Comparison of ENCODE assay signal across 11 mouse cellular contexts in the genomic region with DNA sequence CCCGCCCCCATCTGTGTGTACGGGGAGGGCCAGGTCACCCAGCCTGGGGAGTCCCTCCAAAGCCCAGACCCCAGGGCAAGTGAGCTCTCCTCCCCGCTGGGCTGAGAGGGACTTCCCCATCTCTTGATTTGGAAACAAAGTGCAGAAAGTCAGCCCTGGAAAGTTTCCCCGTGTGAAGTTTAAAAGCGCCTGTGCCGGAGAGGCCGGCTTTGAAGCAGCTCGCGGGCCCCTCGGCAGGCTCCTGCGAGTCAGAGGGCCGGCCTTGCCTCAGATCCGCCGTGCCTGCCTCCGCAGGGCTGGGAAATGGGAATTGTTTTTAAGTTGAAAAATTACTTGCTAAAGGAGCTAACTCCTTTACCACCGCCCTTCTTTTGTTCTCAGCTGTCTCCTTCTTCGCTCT. TPM values are rescaled to one million over a fixed set of nuclear protein-coding genes. Genes with fewer than 3 reads are reported as not detected.
DNase-seq lines count a peak whose midpoint lies in the region; ATAC-seq lines count a peak whose summit lies in the region.
"Had no signal": no experiment of that assay in that cellular context is flagged by ENCODE, and none has a peak within 500 bp of the region (broad histone marks: within the 10 kb centered on the region; RNA-seq: fewer than 3 reads in every experiment).

No protein-coding gene starts in this region.

- WGBS in kidney, embryonic 16.5 days = 2% methylated on average over 17 of the region's 17 CpGs
- under 1% methylated on average over 17 of the region's 17 CpGs for WGBS in hindbrain, embryonic 11.5 days
- 2% methylated on average over 17 of the region's 17 CpGs for WGBS in midbrain, embryonic 14.5 days
- 5% methylated on average over 17 of the region's 17 CpGs for WGBS in liver, embryonic 12.5 days (ENCODE audit: insufficient replicate concordance)

- H3K9me3 ChIP-seq in kidney, embryonic 16.5 days (ENCODE audit: low read length) = no peaks in the 10 kb centered on the region
- no peaks in the 10 kb centered on the region for H3K9me3 ChIP-seq in hindbrain, embryonic 11.5 days (ENCODE audit: control insufficient read depth, low read length)
- H3K9me3 ChIP-seq in midbrain, embryonic 14.5 days (ENCODE audit: control insufficient read depth, low read length) = no peaks in the 10 kb centered on the region
- no peaks in the 10 kb centered on the region for H3K9me3 ChIP-seq in liver, embryonic 12.5 days (replicated peaks)
- H3K9me3 ChIP-seq: G1E; liver, embryonic 13.5 days had no signal

- DNase-seq in kidney, postnatal 14 days = no peak
- peak; percentile 67 for DNase-seq in embryo, embryonic 10.5 days (ENCODE audit: low spot score)
- DNase-seq in hindbrain, embryonic 11.5 days (ENCODE audit: low spot score) = peak; percentile 51
- DNase-seq in midbrain, embryonic 14.5 days = peak; percentile 58
- no peak for DNase-seq in gastrocnemius, postnatal 14 days
- no peak for DNase-seq in cerebellum, adult 18-20 months
- DNase-seq: liver, embryonic 13.5 days had no signal

- peaks cover 15% of the 10 kb centered on the region for H3K4me1 ChIP-seq in kidney, embryonic 16.5 days (ENCODE audit: insufficient read depth, low read length)
- peaks cover 7% of the 10 kb centered on the region for H3K4me1 ChIP-seq in hindbrain, embryonic 11.5 days (replicated peaks; ENCODE audit: control insufficient read depth, insufficient read depth, low read length)
- peaks cover 16% of the 10 kb centered on the region; the same call in 1 of the 2 replicates for H3K4me1 ChIP-seq in midbrain, embryonic 14.5 days (ENCODE audit: control insufficient read depth, insufficient read depth, low read length)
- peaks cover 9% of the 10 kb centered on the region for H3K4me1 ChIP-seq in liver, embryonic 12.5 days

- ATAC-seq in kidney, embryonic 16.5 days (ENCODE audit: low FRiP score, low TSS enrichment) = no peak
- no peak for ATAC-seq in hindbrain, embryonic 11.5 days (ENCODE audit: low FRiP score)
- no peak for ATAC-seq in midbrain, embryonic 14.5 days (ENCODE audit: low FRiP score, low TSS enrichment)
- no peak for ATAC-seq in liver, embryonic 12.5 days

- intact Hi-C loops in gastrocnemius, postnatal 14 days (cut with DNase I; ENCODE audit: low total_unique reads) = no loop called here

- peaks cover 86% of the 10 kb centered on the region for H3K27me3 ChIP-seq in kidney, embryonic 16.5 days (ENCODE audit: insufficient read depth, low read length)
- H3K27me3 ChIP-seq in hindbrain, embryonic 11.5 days (ENCODE audit: control insufficient read depth, insufficient read depth, low read length) = peaks cover 72% of the 10 kb centered on the region
- H3K27me3 ChIP-seq in midbrain, embryonic 14.5 days (ENCODE audit: control insufficient read depth, insufficient read depth, low read length) = peaks cover 65% of the 10 kb centered on the region
- H3K27me3 ChIP-seq in liver, embryonic 12.5 days (replicated peaks) = peaks cover 95% of the 10 kb centered on the region

- no peak overlapping the region for H3K4me2 ChIP-seq in kidney, embryonic 16.5 days (replicated peaks; ENCODE audit: low read depth, low read length)
- 0 out of 2 replicates have a peak overlapping the region, but pooled peaks have one; percentile 6 for H3K4me2 ChIP-seq in hindbrain, embryonic 11.5 days (replicated peaks; ENCODE audit: low read depth, low read length)
- peak overlapping the region; percentile 21 for H3K4me2 ChIP-seq in midbrain, embryonic 14.5 days (ENCODE audit: low read length)
- no peak overlapping the region for H3K4me2 ChIP-seq in liver, embryonic 12.5 days
- H3K4me2 ChIP-seq: liver, embryonic 13.5 days had no signal

- H3K9ac ChIP-seq in kidney, embryonic 16.5 days (replicated peaks; ENCODE audit: low read length) = no peak overlapping the region
- no peak overlapping the region for H3K9ac ChIP-seq in hindbrain, embryonic 11.5 days (ENCODE audit: low read depth, low read length)
- no peak overlapping the region for H3K9ac ChIP-seq in midbrain, embryonic 14.5 days (replicated peaks; ENCODE audit: low read length)
- no peak overlapping the region for H3K9ac ChIP-seq in liver, embryonic 12.5 days
- H3K9ac ChIP-seq: liver, embryonic 13.5 days had no signal

- 0 out of 2 replicates have a peak overlapping the region, but pooled peaks have one; percentile 5 for H3K4me3 ChIP-seq in kidney, embryonic 16.5 days (ENCODE audit: low read length)
- H3K4me3 ChIP-seq in hindbrain, embryonic 11.5 days (ENCODE audit: low read depth, low read length) = no peak overlapping the region
- H3K4me3 ChIP-seq in midbrain, embryonic 14.5 days (replicated peaks; ENCODE audit: low read depth, low read length) = 0 out of 2 replicates have a peak overlapping the region, but pooled peaks have one; percentile 9
- H3K4me3 ChIP-seq in liver, embryonic 12.5 days = no peak overlapping the region
- H3K4me3 ChIP-seq: heart, adult 2 months; liver, embryonic 13.5 days had no signal

- no peaks in the 10 kb centered on the region for H3K36me3 ChIP-seq in kidney, embryonic 16.5 days (ENCODE audit: insufficient read depth, low read length)
- no peaks in the 10 kb centered on the region for H3K36me3 ChIP-seq in hindbrain, embryonic 11.5 days (ENCODE audit: control insufficient read depth, insufficient read depth, low read length)
- no peaks in the 10 kb centered on the region for H3K36me3 ChIP-seq in midbrain, embryonic 14.5 days (ENCODE audit: control insufficient read depth, insufficient read depth, low read length)
- no peaks in the 10 kb centered on the region for H3K36me3 ChIP-seq in liver, embryonic 12.5 days
- H3K36me3 ChIP-seq: G1E; liver, embryonic 13.5 days had no signal

- H3K27ac ChIP-seq in kidney, embryonic 16.5 days (ENCODE audit: low read length) = no peak overlapping the region
- no peak overlapping the region for H3K27ac ChIP-seq in hindbrain, embryonic 11.5 days (ENCODE audit: low read depth, low read length)
- H3K27ac ChIP-seq in midbrain, embryonic 14.5 days (replicated peaks; ENCODE audit: low read depth, low read length) = no peak overlapping the region
- H3K27ac ChIP-seq in liver, embryonic 12.5 days = no peak overlapping the region
- H3K27ac ChIP-seq: heart, adult 2 months; liver, embryonic 13.5 days had no signal

RNA-seq across cellular contexts. Expression of a gene that starts 2.5 kb away (rescaled TPM):
- 0.16 TPM in 1 of 2 replicates, not detected in the other for polyA plus RNA-seq in kidney, embryonic 16.5 days (2015; fragmentation: Nextera tagmentation; extraction: Ambion mirVana)
- polyA plus RNA-seq in hindbrain, embryonic 11.5 days (2014; fragmentation: Nextera tagmentation; extraction: Ambion mirVana) = 21.9 and 24.4 TPM in 2 replicates
- 47.8 and 68.9 TPM in 2 replicates for polyA plus RNA-seq in midbrain, embryonic 14.5 days (2014; fragmentation: Nextera tagmentation; extraction: Ambion mirVana)
- 8.2 and 8.6 TPM in 2 replicates for polyA plus RNA-seq in liver, embryonic 12.5 days (2016; fragmentation: Nextera tagmentation; extraction: Ambion mirVana)
- under 1 TPM; 0.23 to 0.29 TPM for total RNA-seq in gastrocnemius, postnatal 14 days (2021)
- total RNA-seq: heart, adult 2 months had no signal
- polyA plus RNA-seq: heart, adult 2 months had no signal

RNA-seq across cellular contexts. Expression of a gene that starts 49.4 kb away (rescaled TPM):
- polyA plus RNA-seq in kidney, embryonic 16.5 days (2015; fragmentation: Nextera tagmentation; extraction: Ambion mirVana) = 14.3 and 15.4 TPM in 2 replicates
- 7.5 and 11.3 TPM in 2 replicates for polyA plus RNA-seq in hindbrain, embryonic 11.5 days (2014; fragmentation: Nextera tagmentation; extraction: Ambion mirVana)
- polyA plus RNA-seq in midbrain, embryonic 14.5 days (2014; fragmentation: Nextera tagmentation; extraction: Ambion mirVana) = 16.6 and 18.1 TPM in 2 replicates
- polyA plus RNA-seq in liver, embryonic 12.5 days (2016; fragmentation: Nextera tagmentation; extraction: Ambion mirVana) = 13.3 and 17.2 TPM in 2 replicates
- total RNA-seq in gastrocnemius, postnatal 14 days (2021) = 10 to 100 TPM; 17.5 to 20.4 TPM

Comparison
In these comparisons a context has a peak if more than half of its experiments do, and no peak if none do; other contexts are left out.
1. H3K4me2 ChIP-seq: peak in hindbrain, embryonic 11.5 days (single experiment) and midbrain, embryonic 14.5 days (single experiment); none in kidney, embryonic 16.5 days (single experiment) and liver, embryonic 12.5 days (single experiment).
2. H3K4me3 ChIP-seq: peak in kidney, embryonic 16.5 days (single experiment) and midbrain, embryonic 14.5 days (single experiment); none in hindbrain, embryonic 11.5 days (single experiment) and liver, embryonic 12.5 days (single experiment).
3. DNase-seq: peak in embryo, embryonic 10.5 days (single experiment), hindbrain, embryonic 11.5 days (single experiment) and midbrain, embryonic 14.5 days (single experiment); none in kidney, postnatal 14 days (single experiment), gastrocnemius, postnatal 14 days (single experiment) and cerebellum, adult 18-20 months (0 of 2).